Mouse (Mus musculus) neural tube, embryonic 15.5 days (tissue): ENCODE measurements at regions not wholly inside any gene's neighbourhood (a gene's known extent, or its start where the extent isn't known, plus 50 kb on each side); places are given as distances from the start of the nearest gene placed in this dataset.

Experiments
- ATAC-seq: fragments of 200-750 bp; cut with Nextera tagmentation; 2 replicates; pipeline ENCODE4 v1.8.0; 2017; ENCODE audit warnings: mild to moderate bottlenecking, moderate TSS enrichment, moderate library complexity; ENCODE audit not compliant: low FRiP score
- H3K27ac ChIP-seq: fragments of 300-500 bp; sonication (generic); replicated peaks from 2 replicates; pipeline ENCODE4 v1.5.1; 2015; ENCODE audit warnings: mild to moderate bottlenecking, inconsistent platforms
- H3K27me3 ChIP-seq: fragments of 300-500 bp; sonication (generic); replicated peaks from 2 replicates; pipeline ENCODE4 v1.6.1; 2015; ENCODE audit warnings: inconsistent platforms
- H3K36me3 ChIP-seq: fragments of 300-500 bp; sonication (generic); 2 replicates; pipeline ENCODE4 v1.6.1; 2015; ENCODE audit warnings: inconsistent platforms
- H3K4me1 ChIP-seq: fragments of 300-500 bp; sonication (generic); 2 replicates; pipeline ENCODE4 v1.6.1; 2015; ENCODE audit warnings: inconsistent platforms
- H3K4me2 ChIP-seq: fragments of 300-500 bp; sonication (generic); 2 replicates; pipeline ENCODE4 v1.6.1; 2015; ENCODE audit warnings: inconsistent platforms, mild to moderate bottlenecking, moderate library complexity
- H3K4me3 ChIP-seq: fragments of 300-500 bp; sonication (generic); replicated peaks from 2 replicates; pipeline ENCODE4 v1.5.1; 2015; ENCODE audit warnings: mild to moderate bottlenecking, inconsistent platforms
- H3K9ac ChIP-seq: fragments of 300-500 bp; sonication (generic); replicated peaks from 2 replicates; pipeline ENCODE4 v1.6.1; 2015; ENCODE audit warnings: mild to moderate bottlenecking, inconsistent platforms
- H3K9me3 ChIP-seq: fragments of 300-500 bp; sonication (generic); replicated peaks from 2 replicates; pipeline ENCODE4 v1.6.1; 2016; ENCODE audit warnings: inconsistent platforms
- WGBS: fragments of 180-500 bp; shearing (Covaris S2); methylation state at CpG from one replicate; pipeline ENCODE4 v1.1.7; 2015; ENCODE audit warnings: mixed read lengths; 5-methylcytosine and 5-hydroxymethylcytosine counted together

DNA sequence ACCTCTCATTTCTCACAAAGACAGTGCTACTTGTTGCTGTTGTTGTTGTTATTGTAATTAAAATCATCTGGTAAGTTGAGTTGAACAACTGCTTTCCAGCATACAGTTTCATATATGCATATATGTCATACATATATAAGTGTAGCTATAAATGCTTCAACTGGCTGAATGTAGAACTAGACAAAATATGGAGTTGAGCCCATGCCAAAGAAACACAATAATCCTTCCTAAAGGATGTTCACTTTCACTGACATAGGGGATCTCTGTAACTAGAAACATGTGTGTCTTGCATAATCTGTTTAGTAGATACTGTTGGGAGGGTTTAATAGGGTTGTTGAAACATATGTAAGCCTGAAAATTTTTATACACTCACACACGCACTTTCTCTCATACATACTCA, 247.9 kb downstream of the Rfpl4b start:
- Histone ChIP-seq H3K4me2 (no peak overlapping the region), H3K9ac (no peak overlapping the region), H3K4me3 (no peak overlapping the region), H3K36me3 (no peaks in the 10 kb centered on the region), H3K27ac (no peak overlapping the region), H3K9me3 (no peaks in the 10 kb centered on the region), H3K27me3 (no peaks in the 10 kb centered on the region), H3K4me1 (no peaks in the 10 kb centered on the region)
- 93% methylated on average over 1 of the region's 1 CpGs for WGBS
- no peak for ATAC-seq

DNA sequence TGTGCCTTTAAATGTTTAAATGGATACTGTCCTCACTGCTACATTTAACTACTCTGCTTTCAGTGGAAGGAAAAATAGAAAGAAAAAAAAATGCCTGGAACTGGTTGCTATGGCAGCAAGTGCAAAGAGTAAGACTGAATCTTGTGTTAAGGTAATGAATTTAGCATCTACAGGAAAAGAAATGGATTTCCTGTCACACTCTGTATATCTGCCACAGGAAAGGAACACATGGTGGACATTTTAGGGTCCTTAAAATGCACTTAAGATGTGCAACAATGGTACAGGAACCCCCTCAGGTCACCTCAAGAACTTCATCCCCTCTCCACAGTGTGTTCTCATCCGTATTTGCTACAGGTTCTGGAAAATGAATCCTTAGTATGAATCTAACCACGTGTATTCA, 248.4 kb downstream of the Rfpl4b start:
- ATAC-seq: peak; percentile 41; the same call in 1 of the 2 replicates
- H3K27ac ChIP-seq: no peak overlapping the region

DNA sequence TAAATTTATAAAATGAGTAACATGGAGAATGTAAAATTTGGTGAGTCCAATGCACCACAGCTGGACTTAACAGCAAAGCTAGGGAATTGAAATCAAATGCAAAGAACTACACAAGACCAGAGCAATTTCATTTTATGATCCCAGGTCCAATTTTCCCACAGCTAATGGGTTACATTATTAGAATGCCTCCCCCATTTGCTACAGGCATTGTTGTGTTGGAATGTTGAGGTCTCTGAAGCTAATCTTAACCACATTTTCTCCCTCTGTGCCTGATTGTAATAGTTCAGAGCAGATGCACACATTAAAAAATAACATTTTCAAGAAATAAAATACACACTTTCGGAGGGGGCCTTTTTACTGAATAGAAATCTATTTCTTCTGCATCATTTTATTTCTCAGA, 254.3 kb downstream of the Rfpl4b start:
- no peaks in the 10 kb centered on the region for H3K36me3 ChIP-seq
- H3K4me3 ChIP-seq: no peak overlapping the region
- 83% methylated on average over 1 of the region's 1 CpGs for WGBS
- no peaks in the 10 kb centered on the region for H3K4me1 ChIP-seq
- no peak overlapping the region for H3K27ac ChIP-seq
- H3K9ac ChIP-seq: no peak overlapping the region
- H3K27me3 ChIP-seq: no peaks in the 10 kb centered on the region
- no peak overlapping the region for H3K4me2 ChIP-seq
- no peaks in the 10 kb centered on the region for H3K9me3 ChIP-seq
- no peak for ATAC-seq

More for the DNA sequence above, 248.4 kb downstream of the Rfpl4b start:
- Histone ChIP-seq H3K4me1 (no peaks in the 10 kb centered on the region), H3K9me3 (no peaks in the 10 kb centered on the region), H3K4me3 (no peak overlapping the region), H3K36me3 (no peaks in the 10 kb centered on the region), H3K9ac (no peak overlapping the region), H3K27me3 (no peaks in the 10 kb centered on the region), H3K4me2 (no peak overlapping the region)
- WGBS: 64% methylated on average over 2 of the region's 2 CpGs

DNA sequence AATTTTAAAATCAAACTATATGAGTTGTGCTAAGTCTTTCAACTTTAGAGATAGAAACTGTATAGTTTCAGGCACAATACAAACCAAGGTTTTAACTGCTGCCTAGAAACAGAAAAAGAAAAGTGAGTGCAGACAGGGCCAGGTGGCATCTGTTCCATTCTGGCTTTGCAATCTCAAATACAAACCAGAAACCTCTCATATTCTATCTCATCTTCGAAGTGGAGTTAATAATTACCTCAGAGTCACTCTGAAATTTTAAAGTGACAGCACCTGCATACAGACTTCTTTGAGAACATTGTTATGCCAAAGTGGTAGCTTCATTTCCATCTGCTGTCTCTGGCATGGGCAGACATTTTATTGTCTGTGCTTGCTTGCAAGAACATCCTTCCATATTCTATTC, 255.2 kb downstream of the Rfpl4b start:
- H3K4me2 ChIP-seq: no peak overlapping the region
- H3K4me3 ChIP-seq: no peak overlapping the region
- H3K36me3 ChIP-seq: no peaks in the 10 kb centered on the region
- WGBS: 63% methylated on average over 1 of the region's 1 CpGs
- H3K4me1 ChIP-seq: no peaks in the 10 kb centered on the region
- H3K27ac ChIP-seq: no peak overlapping the region
- no peak for ATAC-seq
- H3K9me3 ChIP-seq: no peaks in the 10 kb centered on the region
- no peaks in the 10 kb centered on the region for H3K27me3 ChIP-seq
- H3K9ac ChIP-seq: no peak overlapping the region

DNA sequence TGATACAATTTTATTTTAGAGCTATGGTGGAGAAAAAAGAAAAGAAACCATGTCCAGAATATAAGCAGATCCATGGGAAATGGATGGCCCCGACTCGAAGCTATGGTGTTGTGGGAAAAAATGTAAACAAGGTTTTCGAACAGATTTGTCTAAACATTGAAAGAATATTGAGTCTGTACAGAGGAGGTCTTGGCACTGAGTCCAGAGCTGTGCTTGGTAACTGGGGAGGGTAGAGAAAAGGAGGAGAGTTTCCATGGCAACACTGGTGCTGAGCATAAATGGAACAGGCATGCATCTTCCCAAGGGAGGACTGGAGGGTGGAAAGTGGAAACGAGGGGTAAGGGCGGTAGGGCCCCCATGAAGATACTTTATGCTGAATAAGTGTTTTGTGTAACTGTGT, 266.5 kb downstream of the Rfpl4b start:
- no peaks in the 10 kb centered on the region for H3K27me3 ChIP-seq
- peak overlapping the region; percentile 63 for H3K27ac ChIP-seq
- 0 out of 2 replicates have a peak overlapping the region, but pooled peaks have one; percentile 17 for H3K4me2 ChIP-seq
- ATAC-seq: peak; percentile 81
- peaks cover 10% of the 10 kb centered on the region for H3K4me1 ChIP-seq
- H3K36me3 ChIP-seq: no peaks in the 10 kb centered on the region
- H3K9ac ChIP-seq: no peak overlapping the region
- no peaks in the 10 kb centered on the region for H3K9me3 ChIP-seq
- no peak overlapping the region for H3K4me3 ChIP-seq
- 8% methylated on average over 5 of the region's 5 CpGs for WGBS

DNA sequence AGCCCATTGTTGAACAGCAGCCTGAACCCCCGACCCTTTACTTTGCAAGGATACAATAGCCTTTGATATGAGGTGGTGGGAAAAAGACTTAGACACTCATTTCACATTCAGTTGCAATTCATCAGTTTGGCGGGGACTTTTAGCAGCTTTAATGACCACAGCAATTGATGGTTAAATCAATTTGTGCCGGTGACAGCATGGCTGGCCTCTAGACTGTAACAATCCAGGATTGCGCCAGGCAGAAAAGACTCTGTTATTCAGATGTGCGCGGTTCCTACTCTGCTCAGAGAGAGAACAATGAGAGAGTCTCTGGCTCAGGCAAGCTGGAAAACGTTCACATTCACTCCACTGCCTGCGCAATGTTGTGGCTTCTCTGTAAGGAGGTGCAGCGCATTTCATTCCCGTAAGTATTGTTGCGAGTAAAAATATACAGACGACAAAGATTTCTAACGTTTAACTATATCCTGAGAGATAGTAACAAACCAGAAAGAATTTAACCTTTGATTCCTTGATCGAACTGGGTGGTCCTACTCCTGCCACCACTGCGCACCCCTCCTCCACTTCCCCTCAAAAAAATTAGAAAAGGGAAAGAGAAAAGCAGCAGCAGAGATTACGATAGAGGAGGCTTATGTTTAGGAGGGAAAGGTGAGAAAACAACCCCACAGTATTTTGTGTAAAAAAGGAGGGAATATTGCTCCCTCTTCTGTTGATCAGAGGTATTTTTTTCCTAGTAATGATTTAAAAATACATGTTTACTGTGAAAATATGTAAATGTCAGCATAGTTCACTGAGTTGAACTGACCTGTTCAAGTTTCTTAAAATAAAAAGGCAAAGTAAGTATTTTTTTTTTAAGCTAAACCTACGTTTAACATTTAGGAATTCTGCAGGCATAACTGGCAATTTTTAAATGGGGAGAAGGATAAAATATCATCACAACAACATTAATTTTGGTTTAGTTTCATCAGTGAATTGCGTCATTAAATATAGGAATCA, 267.6 kb downstream of the Rfpl4b start:
- WGBS: 4% methylated on average over 18 of the region's 18 CpGs
- H3K9ac ChIP-seq: peak overlapping the region; percentile 43
- H3K4me2 ChIP-seq: peak overlapping the region; percentile 56
- H3K36me3 ChIP-seq: no peaks in the 10 kb centered on the region
- peak overlapping the region; percentile 92 for H3K27ac ChIP-seq
- H3K4me1 ChIP-seq: peaks cover 10% of the 10 kb centered on the region
- no peaks in the 10 kb centered on the region for H3K27me3 ChIP-seq
- peak overlapping the region; percentile 37 for H3K4me3 ChIP-seq
- H3K9me3 ChIP-seq: no peaks in the 10 kb centered on the region
- ATAC-seq: peak; percentile 95

DNA sequence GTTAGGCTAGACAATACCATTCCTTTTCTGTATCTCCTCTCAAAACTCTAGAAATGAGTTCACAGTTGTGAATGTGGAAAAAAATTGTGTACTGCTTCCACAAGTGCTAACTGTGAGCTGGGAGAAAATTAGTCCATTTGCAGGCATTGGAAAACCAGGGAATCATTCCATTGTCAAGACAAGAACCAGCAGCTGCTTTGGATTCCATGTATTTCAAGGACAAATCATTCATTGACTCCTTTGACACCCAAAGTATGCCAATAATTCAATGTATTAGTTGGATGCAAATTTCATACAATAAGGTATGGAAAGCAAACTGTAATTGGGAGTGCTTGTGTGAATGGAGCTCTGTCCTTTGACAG, 268.3 kb downstream of the Rfpl4b start:
- peak; percentile 28 for ATAC-seq
- Histone ChIP-seq H3K9ac (peak overlapping the region; percentile 43), H3K9me3 (no peaks in the 10 kb centered on the region), H3K4me2 (peak overlapping the region; percentile 56), H3K36me3 (no peaks in the 10 kb centered on the region), H3K4me1 (peaks cover 10% of the 10 kb centered on the region), H3K4me3 (peak overlapping the region; percentile 37), H3K27ac (peak overlapping the region; percentile 92), H3K27me3 (no peaks in the 10 kb centered on the region)

DNA sequence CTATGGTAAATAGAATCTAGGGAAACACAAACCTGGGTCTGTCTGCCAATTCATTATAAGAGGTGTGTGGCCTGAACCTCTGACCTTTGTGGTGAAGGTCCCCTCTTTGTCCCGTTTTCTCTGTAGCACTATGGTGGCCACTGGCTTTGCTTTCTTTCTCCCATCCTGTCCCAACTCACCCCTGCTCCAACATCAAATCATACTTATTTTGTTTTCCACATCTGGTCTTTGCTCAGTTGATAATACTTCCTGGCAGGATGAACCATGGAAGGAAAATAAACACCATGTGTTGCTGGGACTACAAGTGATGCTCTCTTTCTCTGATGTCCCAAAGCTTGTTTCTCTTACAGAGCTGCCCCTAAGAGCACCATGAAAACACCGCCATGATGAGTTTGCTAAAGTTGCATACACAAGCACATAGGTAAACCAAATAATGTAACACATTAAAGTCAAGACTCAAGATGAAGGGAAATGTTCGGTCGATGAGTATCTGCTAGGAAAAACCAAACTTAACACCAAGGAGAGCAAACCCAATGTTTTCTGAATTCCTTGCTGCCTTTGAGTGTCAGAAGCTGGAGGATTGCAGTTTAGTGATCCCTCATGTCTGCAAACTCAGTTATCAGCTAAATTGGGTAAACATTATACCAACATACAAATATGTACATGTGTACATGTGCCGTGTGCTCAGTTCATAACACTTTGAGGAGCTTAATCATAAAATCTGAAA, 269.1 kb downstream of the Rfpl4b start:
- Histone ChIP-seq H3K4me2 (no peak overlapping the region), H3K4me3 (no peak overlapping the region), H3K9ac (no peak overlapping the region), H3K27me3 (no peaks in the 10 kb centered on the region), H3K4me1 (peaks cover 10% of the 10 kb centered on the region), H3K36me3 (no peaks in the 10 kb centered on the region), H3K27ac (peak overlapping the region; percentile 56; the same call in 1 of the 2 replicates), H3K9me3 (no peaks in the 10 kb centered on the region)
- ATAC-seq: no peak
- 74% methylated on average over 5 of the region's 5 CpGs for WGBS

DNA sequence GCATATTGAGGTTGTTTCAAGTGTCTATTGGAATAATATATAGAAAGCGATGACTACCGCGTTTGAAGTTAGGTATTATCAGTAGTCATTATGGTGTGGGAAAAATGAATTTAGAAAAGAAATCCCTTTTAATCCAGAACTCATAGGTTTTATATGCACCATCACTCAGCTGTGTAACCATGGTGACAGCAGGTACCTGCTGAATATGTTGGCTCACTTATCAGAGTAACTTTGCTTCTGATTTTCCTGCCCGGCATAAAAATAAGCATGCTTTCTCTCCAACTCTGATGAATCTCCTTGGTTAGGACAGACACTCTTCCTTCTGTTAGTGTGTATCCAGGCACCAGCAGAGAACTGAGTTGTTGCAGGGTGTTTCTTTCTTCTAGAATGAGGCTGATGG, 281.5 kb downstream of the Rfpl4b start:
- Histone ChIP-seq H3K4me3 (no peak overlapping the region), H3K4me2 (no peak overlapping the region), H3K27ac (no peak overlapping the region), H3K9me3 (no peaks in the 10 kb centered on the region), H3K4me1 (no peaks in the 10 kb centered on the region), H3K9ac (no peak overlapping the region), H3K36me3 (no peaks in the 10 kb centered on the region), H3K27me3 (no peaks in the 10 kb centered on the region)
- 89% methylated on average over 4 of the region's 4 CpGs for WGBS
- ATAC-seq: no peak

DNA sequence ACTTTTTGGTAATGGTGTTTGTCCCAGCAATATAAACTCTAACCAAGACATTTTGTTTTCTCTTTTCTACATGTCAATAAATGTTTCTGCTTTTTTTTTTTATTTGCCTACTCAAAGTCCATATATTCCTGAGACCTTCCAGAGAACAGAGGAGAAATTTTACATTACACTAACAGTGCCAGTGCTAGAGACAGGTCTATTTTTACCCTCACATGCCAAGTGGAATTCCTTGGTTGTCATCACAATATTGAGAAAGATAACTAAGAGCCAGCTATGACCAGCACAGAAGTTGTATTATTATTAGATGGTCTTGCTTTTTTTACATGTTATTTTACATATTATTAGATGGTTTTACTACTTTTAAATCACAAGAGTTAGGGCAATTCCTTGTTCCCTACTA, 282.8 kb downstream of the Rfpl4b start:
- H3K27me3 ChIP-seq: no peaks in the 10 kb centered on the region
- no peak overlapping the region for H3K9ac ChIP-seq
- H3K4me3 ChIP-seq: no peak overlapping the region
- H3K9me3 ChIP-seq: no peaks in the 10 kb centered on the region
- H3K4me2 ChIP-seq: no peak overlapping the region
- ATAC-seq: no peak
- no peaks in the 10 kb centered on the region for H3K36me3 ChIP-seq
- no peak overlapping the region for H3K27ac ChIP-seq
- no peaks in the 10 kb centered on the region for H3K4me1 ChIP-seq

DNA sequence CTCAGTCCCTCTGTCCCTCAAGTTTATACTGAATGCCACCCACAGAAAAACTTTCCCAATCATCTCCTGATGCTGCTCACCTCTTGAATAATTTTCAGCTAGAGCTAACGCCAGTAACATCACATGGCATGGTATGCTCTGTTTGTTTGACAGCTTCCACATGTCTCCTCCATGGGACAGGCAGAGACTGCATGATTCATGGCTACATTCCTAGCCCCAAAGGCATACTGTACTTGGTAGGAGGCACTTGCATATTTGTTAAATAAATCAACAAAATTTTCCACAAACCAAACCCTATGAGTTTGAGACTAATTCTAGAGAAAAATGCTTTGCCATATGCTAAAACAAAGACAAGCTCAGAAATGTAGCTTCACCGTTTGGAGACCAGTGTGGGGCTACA, 304.9 kb downstream of the Rfpl4b start:
- Histone ChIP-seq H3K4me3 (no peak overlapping the region), H3K4me2 (no peak overlapping the region), H3K27ac (no peak overlapping the region), H3K9ac (no peak overlapping the region), H3K4me1 (no peaks in the 10 kb centered on the region), H3K36me3 (no peaks in the 10 kb centered on the region), H3K9me3 (no peaks in the 10 kb centered on the region), H3K27me3 (no peaks in the 10 kb centered on the region)
- ATAC-seq: no peak
- 82% methylated on average over 2 of the region's 2 CpGs for WGBS
